Mouse (Mus musculus): Measurements from ENCODE around the gene Tpm1.

DNA sequence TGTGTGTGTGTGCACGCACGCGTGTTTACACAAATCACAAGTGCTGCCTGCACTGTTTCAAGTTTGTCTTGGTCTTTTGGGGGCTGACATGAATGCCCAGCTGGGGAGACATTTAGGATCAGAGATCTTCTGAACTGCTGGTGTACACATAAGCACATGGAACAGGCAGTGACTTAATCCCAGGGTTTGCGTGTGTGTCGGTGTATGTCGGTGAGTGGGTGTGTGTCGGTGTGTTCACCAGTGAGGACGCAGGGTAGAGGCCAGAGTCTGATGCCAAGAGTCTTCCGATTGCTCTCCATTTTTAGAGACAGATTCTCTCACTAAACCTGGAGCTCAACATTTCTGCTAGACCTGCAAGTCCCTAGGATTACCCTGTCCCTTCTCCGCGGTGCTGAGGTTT is 41.9 kb upstream of the Tpm1 start:
- TF ChIP-seq POLR2A (IDR thresholded peaks at IDR 0.05; ENCODE audit: low read depth, low read length) (no peak), CTCF (conservative IDR thresholded peaks at IDR 0.05; ENCODE audit: insufficient read depth, insufficient read length, low read depth, low read length) (no peak)
